Mouse (Mus musculus) intestine, embryonic 14.5 days (tissue): ENCODE measurements around the gene Snrk. TPM values are rescaled to one million over a fixed set of nuclear protein-coding genes. Genes with fewer than 3 reads are reported as not detected.

Experiments used
- ATAC-seq: fragments of 200-750 bp; cut with Nextera tagmentation; replicated peaks from 2 replicates; pipeline ENCODE4 v1.8.0; 2017; ENCODE audit warnings: low read depth, moderate number of reproducible peaks, moderate TSS enrichment, moderate library complexity; ENCODE audit not compliant: low FRiP score, low TSS enrichment
- DNase-seq: peaks from one replicate; pipeline ENCODE4 v3.0.0-alpha.2; 2018; ENCODE audit warnings: low spot score
- H3K27ac ChIP-seq: fragments of 300-500 bp; sonication (generic); 2 replicates; pipeline ENCODE4 v1.5.1; 2014; ENCODE audit warnings: low read depth, mild to moderate bottlenecking, control low read depth
- H3K27me3 ChIP-seq: fragments of 300-500 bp; sonication (generic); replicated peaks from 2 replicates; pipeline ENCODE4 v1.6.1; 2014; ENCODE audit warnings: low read length, control low read depth; ENCODE audit not compliant: control insufficient read depth, insufficient read depth
- H3K36me3 ChIP-seq: fragments of 300-500 bp; sonication (generic); 2 replicates; pipeline ENCODE4 v1.6.1; 2014; ENCODE audit warnings: low read length, control low read depth; ENCODE audit not compliant: control insufficient read depth, insufficient read depth
- H3K4me1 ChIP-seq: fragments of 300-500 bp; sonication (generic); replicated peaks from 2 replicates; pipeline ENCODE4 v1.6.1; 2014; ENCODE audit warnings: low read length, control low read depth, mixed read lengths; ENCODE audit not compliant: control insufficient read depth, insufficient read depth
- H3K4me2 ChIP-seq: fragments of 300-500 bp; sonication (generic); 2 replicates; pipeline ENCODE4 v1.6.1; 2014; ENCODE audit warnings: low read length
- H3K4me3 ChIP-seq: fragments of 300-500 bp; sonication (generic); 2 replicates; pipeline ENCODE4 v1.5.1; 2014; ENCODE audit warnings: low read depth, low read length, control low read depth, mixed read lengths
- H3K9ac ChIP-seq: fragments of 300-500 bp; sonication (generic); 2 replicates; pipeline ENCODE4 v1.6.1; 2014; ENCODE audit warnings: mild to moderate bottlenecking, low read length
- H3K9me3 ChIP-seq: fragments of 300-500 bp; sonication (generic); 2 replicates; pipeline ENCODE4 v1.6.1; 2016; ENCODE audit warnings: low read length, control low read depth; ENCODE audit not compliant: control insufficient read depth
- WGBS: fragments of 180-500 bp; shearing (Covaris S2); extraction: QIAGEN DNeasy Blood & Tissue Kit; methylation state at CpG from one replicate; pipeline ENCODE4 v1.1.7; 2014; 5-methylcytosine and 5-hydroxymethylcytosine counted together
- polyA plus RNA-seq: library from polyadenylated mRNA; unstranded; fragments of >200 nt; fragmentation: Nextera tagmentation; extraction: Ambion mirVana; gene quantifications from 2 replicates; pipeline ENCODE4 v1.2.1, GENCODE M21; 2014

Gene Snrk
- polyA plus RNA-seq, 1 experiment from 2014 or later: 38.3 TPM

DNA sequence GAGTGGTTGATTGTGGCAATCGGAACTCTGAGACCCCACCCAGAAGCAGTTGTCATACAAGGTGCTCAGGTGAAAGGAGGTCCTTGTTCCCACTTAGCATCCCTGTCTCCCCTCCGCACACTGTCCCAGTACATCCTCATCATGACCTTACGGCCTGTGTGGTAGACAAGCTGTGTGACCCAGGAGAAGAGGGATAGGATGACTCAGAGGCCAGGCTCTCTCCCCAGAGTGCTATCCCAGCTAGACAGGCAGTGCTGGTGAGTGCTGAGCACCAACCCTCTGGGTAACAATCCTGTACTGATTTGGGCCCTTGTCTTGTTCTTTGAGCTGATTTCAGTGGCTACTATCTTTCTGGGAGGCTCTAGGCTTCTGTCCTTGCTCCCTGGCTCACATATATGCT, 81.6 kb downstream of the Snrk start:
- Histone ChIP-seq H3K4me1 (peaks cover 6% of the 10 kb centered on the region; the same call in 1 of the 2 replicates), H3K9ac (no peak overlapping the region), H3K36me3 (no peaks in the 10 kb centered on the region), H3K4me2 (no peak overlapping the region), H3K27me3 (no peaks in the 10 kb centered on the region), H3K4me3 (no peak overlapping the region), H3K27ac (no peak overlapping the region), H3K9me3 (no peaks in the 10 kb centered on the region)
- ATAC-seq: no peak
- DNase-seq: no peak
- WGBS: 75% methylated on average over 3 of the region's 3 CpGs

- no peak overlapping the region for H3K4me2 ChIP-seq
- WGBS: 32% methylated on average over 6 of the region's 6 CpGs
- no peak overlapping the region for H3K4me3 ChIP-seq
- H3K9me3 ChIP-seq: no peaks in the 10 kb centered on the region
- ATAC-seq: no peak
- H3K36me3 ChIP-seq: no peaks in the 10 kb centered on the region
- no peak overlapping the region for H3K27ac ChIP-seq
- no peak overlapping the region for H3K9ac ChIP-seq
- H3K27me3 ChIP-seq: no peaks in the 10 kb centered on the region
- DNase-seq: peak; percentile 69
- peaks cover 6% of the 10 kb centered on the region; the same call in 1 of the 2 replicates for H3K4me1 ChIP-seq
These were observed 82.2 kb downstream of the Snrk start for GRCm38 (mm10) chr9:122199253-122199652.

- no peak overlapping the region for H3K9ac ChIP-seq
- H3K9me3 ChIP-seq: 0 out of 2 replicates have a peak, but pooled peaks cover 2% of the 10 kb centered on the region
- no peak overlapping the region for H3K4me2 ChIP-seq
- H3K27me3 ChIP-seq: no peaks in the 10 kb centered on the region
- ATAC-seq (no peak), DNase-seq (no peak)
- H3K4me3 ChIP-seq: no peak overlapping the region
- 68% methylated on average over 7 of the region's 7 CpGs for WGBS
- H3K36me3 ChIP-seq: no peaks in the 10 kb centered on the region
- no peak overlapping the region for H3K27ac ChIP-seq
- H3K4me1 ChIP-seq: peaks cover 12% of the 10 kb centered on the region; the same call in 1 of the 2 replicates
These were observed 87.4 kb downstream of the Snrk start for GRCm38 (mm10) chr9:122204508-122204907.

DNA sequence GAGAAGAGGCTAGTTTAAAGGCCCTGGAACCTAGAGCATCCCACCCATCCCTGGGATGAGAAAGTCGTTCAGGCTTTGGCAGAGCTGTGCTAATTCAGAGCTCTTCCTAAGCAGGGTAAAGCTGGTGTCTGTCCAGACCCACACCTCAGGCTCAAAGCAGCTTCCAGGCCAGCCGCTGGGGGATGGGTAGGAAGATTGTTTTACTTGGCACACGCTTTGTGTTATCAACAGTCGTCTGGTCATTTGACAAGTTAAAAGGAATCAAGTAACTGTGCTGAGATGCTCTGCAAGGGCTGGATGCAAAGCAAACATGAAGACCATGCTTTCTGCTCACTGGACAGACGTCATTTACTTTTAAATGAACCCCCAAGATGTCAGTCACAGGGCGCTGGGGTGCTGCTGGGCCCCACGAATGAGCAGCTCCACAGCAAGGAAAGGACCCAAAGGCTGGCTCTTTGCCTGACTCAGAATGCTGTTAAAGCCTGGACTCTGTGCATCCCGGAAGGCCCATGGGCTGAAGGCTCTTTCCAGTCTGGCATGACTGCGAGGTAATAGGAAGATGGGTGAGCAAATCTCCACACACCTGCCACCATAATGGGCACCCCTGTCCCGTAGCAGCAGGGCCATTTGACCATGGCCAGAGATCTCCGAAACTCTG, 88.6 kb downstream of the Snrk start:
- Histone ChIP-seq H3K27ac (peak overlapping the region; percentile 43; the same call in 1 of the 2 replicates), H3K9me3 (0 out of 2 replicates have a peak, but pooled peaks cover 2% of the 10 kb centered on the region), H3K9ac (no peak overlapping the region), H3K4me3 (no peak overlapping the region), H3K27me3 (no peaks in the 10 kb centered on the region), H3K36me3 (no peaks in the 10 kb centered on the region), H3K4me1 (peaks cover 12% of the 10 kb centered on the region; the same call in 1 of the 2 replicates), H3K4me2 (no peak overlapping the region)
- DNase-seq: no peak
- ATAC-seq: no peak
- WGBS: 48% methylated on average over 11 of the region's 11 CpGs

- Histone ChIP-seq H3K4me1 (peaks cover 12% of the 10 kb centered on the region; the same call in 1 of the 2 replicates), H3K4me2 (no peak overlapping the region), H3K9me3 (0 out of 2 replicates have a peak, but pooled peaks cover 2% of the 10 kb centered on the region), H3K4me3 (no peak overlapping the region), H3K9ac (no peak overlapping the region), H3K27ac (no peak overlapping the region), H3K36me3 (no peaks in the 10 kb centered on the region), H3K27me3 (no peaks in the 10 kb centered on the region)
- WGBS: 75% methylated on average over 4 of the region's 4 CpGs
- no peak for ATAC-seq
- no peak for DNase-seq
These were observed 91.2 kb downstream of the Snrk start for GRCm38 (mm10) chr9:122208311-122208710.

- Histone ChIP-seq H3K27me3 (no peaks in the 10 kb centered on the region), H3K27ac (no peak overlapping the region), H3K9ac (no peak overlapping the region), H3K4me1 (no peaks in the 10 kb centered on the region), H3K36me3 (no peaks in the 10 kb centered on the region), H3K4me3 (no peak overlapping the region), H3K9me3 (no peaks in the 10 kb centered on the region), H3K4me2 (no peak overlapping the region)
- ATAC-seq (no peak), DNase-seq (no peak)
These were observed 98.1 kb downstream of the Snrk start for GRCm38 (mm10) chr9:122215118-122215517.

GRCm38 (mm10) chr9:122216945-122217529, 100.0 kb downstream of the Snrk start:
- no peak overlapping the region for H3K4me2 ChIP-seq
- WGBS: 74% methylated on average over 7 of the region's 7 CpGs
- no peaks in the 10 kb centered on the region for H3K36me3 ChIP-seq
- no peak overlapping the region for H3K27ac ChIP-seq
- H3K9ac ChIP-seq: no peak overlapping the region
- H3K4me1 ChIP-seq: no peaks in the 10 kb centered on the region
- no peak overlapping the region for H3K4me3 ChIP-seq
- no peaks in the 10 kb centered on the region for H3K9me3 ChIP-seq
- H3K27me3 ChIP-seq: no peaks in the 10 kb centered on the region
- no peak for DNase-seq
- ATAC-seq: no peak
